Mouse (Mus musculus): Measurements from ENCODE around the gene Nmt1.
A peak's percentile ranks its signal among the peaks of the same experiment; 100 is the strongest.

DNA sequence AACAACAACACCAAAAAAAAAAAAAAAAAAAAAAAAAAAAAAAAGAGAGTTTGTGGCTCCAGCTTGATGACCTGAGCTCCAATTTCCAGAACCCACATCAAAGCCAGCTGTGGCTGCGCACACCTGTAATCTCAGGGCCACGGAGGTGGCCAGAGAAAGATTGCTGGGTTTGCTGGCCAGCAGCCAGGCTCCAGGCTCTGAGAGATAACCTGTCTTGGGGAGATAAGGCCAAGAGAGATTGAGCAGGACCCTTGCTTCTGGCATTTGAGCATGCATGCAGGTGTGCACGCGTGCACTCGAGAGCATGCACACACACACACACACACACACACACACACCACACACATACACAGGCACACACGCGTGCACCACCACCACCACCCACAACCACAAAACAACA is 65.3 kb downstream of the Nmt1 start:
- no peak for TF ChIP-seq CTCF (IDR thresholded peaks at IDR 0.05 in 2 of 3, conservative IDR thresholded peaks at IDR 0.05 in 1 of 3; ENCODE audit: control insufficient read depth in 1 of 3, insufficient read depth in 1 of 3, low read depth in 2 of 3, low read length in 3 of 3, poor library complexity in 1 of 3, severe bottlenecking in 1 of 3)
- TF ChIP-seq POLR2A (IDR thresholded peaks at IDR 0.05; ENCODE audit: control insufficient read depth in 1 of 2, insufficient read depth in 1 of 2, low read depth in 1 of 2, low read length in 2 of 2, poor library complexity in 1 of 2), result no peak
- TF ChIP-seq GATA1 (IDR thresholded peaks at IDR 0.05; ENCODE audit: low read depth, low read length), result peak; percentile 85
- no peak for TF ChIP-seq USF2 (IDR thresholded peaks at IDR 0.05; ENCODE audit: borderline replicate concordance in 1 of 2, insufficient read depth in 1 of 2, low read depth in 1 of 2, low read length in 2 of 2)
- no peak for TF ChIP-seq GABPA (IDR thresholded peaks at IDR 0.05; ENCODE audit: low read depth, low read length)

Measured in MEL (cell line).